Mouse (Mus musculus) B cell, adult 67 days (primary cell): ENCODE data around the gene Acadm. TPM values are rescaled to one million over a fixed set of nuclear protein-coding genes. Genes with fewer than 3 reads are reported as not detected.

Experiments
- total RNA-seq, 2 experiments: library from RNA; stranded (reverse); gene quantifications; 4 replicates each; pipeline ENCODE4 v1.2.4; 2023

The Acadm gene
- 10 to 100 TPM; 53.4 to 53.7 TPM for total RNA-seq

DNA sequence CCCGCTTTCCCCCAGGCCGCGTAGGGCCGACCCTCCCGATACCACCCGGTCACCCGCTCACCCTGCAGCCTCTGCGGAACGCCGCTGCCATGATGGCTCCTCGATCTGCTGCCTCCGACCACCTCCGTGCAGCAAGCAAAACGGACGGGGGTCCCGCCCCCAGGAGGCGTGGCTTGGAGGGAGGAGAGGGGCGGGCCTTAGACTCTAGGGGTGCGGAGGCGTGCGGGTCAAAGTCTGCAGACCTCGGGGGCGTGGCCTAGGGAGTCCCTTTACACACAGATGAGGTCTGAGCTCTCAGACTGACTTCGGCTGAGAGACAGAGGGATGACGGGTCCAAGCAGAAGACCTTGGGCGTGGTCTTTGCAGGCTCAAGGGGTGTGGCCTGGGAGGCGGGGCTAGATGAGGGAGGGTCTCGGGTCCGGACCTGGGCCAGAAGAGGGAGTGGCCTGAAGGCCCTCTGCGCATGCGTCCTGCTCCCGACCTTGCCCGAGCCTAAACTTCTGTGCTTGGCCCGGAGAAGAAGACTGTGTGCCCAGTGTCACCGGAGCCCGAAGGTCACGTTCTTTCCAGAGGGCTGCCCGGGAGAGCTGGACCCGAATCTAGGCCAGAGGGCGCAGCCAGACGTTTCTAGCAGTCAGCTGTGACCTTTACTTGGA is at the start of gene Acadm:
Gene Acadm, minus strand, starts transcription at position 298 of the 656 bp plus-strand sequence.

DNA sequence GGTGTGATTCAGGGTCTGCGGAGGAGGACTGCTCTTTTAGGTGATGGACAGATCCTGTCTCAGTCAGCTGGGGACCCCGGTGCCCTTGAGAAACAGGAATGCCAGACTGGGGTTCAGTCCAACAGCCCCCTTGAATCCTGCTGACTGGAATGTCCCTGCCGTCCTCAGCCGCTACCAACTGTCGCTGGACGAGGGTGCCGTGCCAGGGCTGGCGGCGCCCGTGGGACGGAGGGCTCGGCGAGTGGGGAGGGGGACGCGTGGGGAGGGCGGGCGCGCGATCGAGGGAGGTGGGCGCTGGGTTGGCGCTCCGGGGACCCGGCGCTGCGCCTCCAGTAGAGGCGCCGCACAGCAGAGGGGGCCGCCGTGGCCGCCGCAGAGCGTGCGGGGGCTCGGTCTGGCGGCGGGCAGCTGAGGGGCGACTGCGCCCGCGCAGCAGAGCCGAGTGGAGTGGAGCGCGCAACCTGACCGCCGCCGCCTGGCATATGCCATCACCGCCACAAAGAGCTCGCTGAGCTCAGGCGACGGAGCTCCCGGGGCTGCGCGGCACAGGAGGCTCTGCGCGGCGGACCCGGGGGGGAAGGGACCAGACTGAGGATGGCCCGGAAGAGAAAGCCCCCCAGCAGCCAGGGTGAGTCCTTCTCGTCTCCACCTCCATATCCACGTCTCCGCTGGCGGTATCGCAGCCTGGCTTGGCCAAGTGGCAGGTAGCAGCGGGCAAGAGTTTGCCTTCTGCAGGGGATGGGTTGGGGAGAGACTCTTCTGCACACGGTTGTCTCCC is 28.9 kb upstream of the Acadm start, which contains the start of gene Slc44a5:
Gene Slc44a5, plus strand, starts transcription at position 266 of the 778 bp plus-strand sequence.

DNA sequence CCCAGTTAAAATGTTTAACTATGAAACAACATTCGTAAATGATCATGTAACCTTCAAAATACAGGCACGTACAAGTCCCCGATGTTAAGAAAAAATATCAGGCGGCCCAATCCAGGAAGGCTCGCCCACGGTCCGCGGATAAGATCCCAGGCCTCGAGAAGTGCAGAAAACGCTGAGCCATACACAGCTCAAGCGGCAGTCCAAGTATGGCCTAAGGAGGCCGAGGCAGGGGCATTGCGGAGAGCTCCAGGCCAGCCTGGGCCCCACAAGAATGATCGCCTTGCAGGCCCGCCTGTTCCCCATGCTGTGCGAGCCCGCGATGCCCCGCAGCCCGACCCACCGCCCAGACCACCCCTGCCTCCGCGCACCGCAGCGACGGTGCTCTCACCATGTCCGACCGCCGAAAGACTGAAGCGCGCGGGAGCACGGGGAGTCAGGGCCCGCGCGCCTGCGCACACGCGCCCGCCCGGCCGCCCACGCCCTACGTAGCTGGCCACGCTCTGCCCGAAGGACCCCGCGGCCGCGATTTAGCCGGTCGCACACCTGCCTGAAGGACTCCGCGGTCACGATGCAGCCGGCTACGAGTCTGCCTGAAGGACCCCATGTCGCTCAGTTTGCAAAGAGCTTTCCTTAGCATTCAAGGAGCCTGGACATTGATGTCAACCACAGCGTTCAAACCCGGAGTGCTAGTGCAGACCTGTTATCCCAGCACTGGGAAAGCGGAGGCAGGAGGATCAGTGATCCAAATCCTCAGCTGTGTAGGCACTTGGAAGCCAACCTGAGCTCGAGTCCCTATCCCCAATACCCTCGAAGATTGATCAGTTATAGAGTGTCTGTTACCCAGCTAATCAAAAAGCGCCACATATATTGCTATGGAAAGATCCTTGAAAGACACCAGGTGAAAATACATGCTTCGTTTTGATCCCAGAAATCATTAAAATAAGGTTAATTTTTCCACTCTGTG is 31.6 kb downstream of the Acadm start, which contains the start of gene Rabggtb:
Gene Rabggtb, minus strand, starts transcription at position 464 of the 964 bp plus-strand sequence.

DNA sequence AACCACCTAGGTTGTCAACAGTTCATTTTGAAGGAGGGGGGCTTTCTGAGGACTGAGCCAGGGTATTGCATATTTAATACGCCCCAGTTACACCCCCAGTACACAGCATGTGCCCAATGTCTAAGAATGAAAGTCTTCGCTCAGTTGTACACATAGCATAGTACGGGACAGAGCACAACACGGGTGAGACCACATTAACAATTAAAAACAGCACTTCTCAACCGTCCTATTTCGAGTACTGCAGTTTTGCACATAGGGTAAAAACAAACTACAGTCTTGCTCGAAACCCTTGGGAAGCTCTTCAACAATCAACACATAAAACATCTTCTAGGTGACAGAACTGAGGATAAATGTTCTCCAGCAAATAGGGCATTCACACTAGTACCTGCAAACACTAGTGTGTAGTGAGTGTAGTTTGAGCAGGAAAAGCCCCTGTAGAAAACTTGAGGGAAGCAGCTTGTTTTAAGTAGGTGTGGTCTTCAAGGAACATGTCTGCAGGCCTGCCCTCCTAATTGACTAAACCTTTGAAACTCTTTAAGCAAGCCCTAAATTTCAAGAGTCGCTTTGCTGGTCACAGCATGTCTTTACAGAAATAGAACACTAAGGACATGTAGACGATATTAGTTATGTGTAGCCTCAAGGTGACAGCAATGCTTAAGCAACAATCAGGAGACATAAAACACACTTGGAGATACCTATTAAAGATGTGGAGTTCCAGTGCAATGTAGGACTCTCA is 38.1 kb downstream of the Acadm start, which contains the start of gene Msh4:
Gene Msh4, minus strand, starts transcription at position 3 of the 736 bp plus-strand sequence.

Other genes with a start within 250 kb of the Acadm start
- 10 to 100 TPM in 1 of 2 experiments, 1 to 10 TPM in 1; 9.6 to 14.1 TPM for gene St6galnac3, start 219.5 kb downstream of the Acadm start, total RNA-seq
- gene Asb17, start 100.4 kb downstream of the Acadm start, total RNA-seq, result not detected
- under 1 TPM; 0.26 to 0.30 TPM for gene Msh4, start 38.5 kb downstream of the Acadm start, total RNA-seq
- gene Rabggtb, start 31.6 kb downstream of the Acadm start, total RNA-seq, result 10 to 100 TPM; 51.4 to 68.9 TPM
- not detected for gene Slc44a5, start 28.8 kb upstream of the Acadm start, total RNA-seq